Mouse (Mus musculus) frontal cortex, adult (tissue): ENCODE results near the gene Acot8.
A peak's percentile ranks its signal among the peaks of the same experiment; 100 is the strongest.

Source experiments
- ATAC-seq: cut with Nextera tagmentation; 2 replicates; pipeline ENCODE4 v1.9.2; 2017; ENCODE audit warnings: mild to moderate bottlenecking, moderate library complexity, mixed read lengths; ENCODE audit not compliant: low TSS enrichment

Acot8 gene

GRCm38 (mm10) chr2:164757841-164758240 lies 46.8 kb downstream of the Acot8 start:
- no peak for ATAC-seq

GRCm38 (mm10) chr2:164754800-164755199 lies 49.9 kb downstream of the Acot8 start:
- no peak for ATAC-seq

GRCm38 (mm10) chr2:164754105-164754504 lies 50.6 kb downstream of the Acot8 start:
- no peak for ATAC-seq

GRCm38 (mm10) chr2:164752454-164752853 lies 52.2 kb downstream of the Acot8 start:
- no peak for ATAC-seq

- ATAC-seq = no peak
Observed at GRCm38 (mm10) chr2:164748991-164749390, 55.7 kb downstream of the Acot8 start.

- no peak for ATAC-seq
Observed at GRCm38 (mm10) chr2:164748191-164748590, 56.5 kb downstream of the Acot8 start.

GRCm38 (mm10) chr2:164746693-164747092 lies 58.0 kb downstream of the Acot8 start:
- ATAC-seq = no peak

- peak; percentile 97 for ATAC-seq
Observed at GRCm38 (mm10) chr2:164745843-164746479, 58.7 kb downstream of the Acot8 start, which contains the start of the genes Wfdc3 and Dnttip1. Gene Wfdc3, minus strand, starts transcription at chr2:164745931. Gene Dnttip1, plus strand, starts transcription at chr2:164745983.

GRCm38 (mm10) chr2:164744987-164745386 lies 59.7 kb downstream of the Acot8 start:
- ATAC-seq = no peak
